Mouse (Mus musculus): ENCODE measurements at regions not wholly inside any gene's neighbourhood (a gene's known extent, or its start where the extent isn't known, plus 50 kb on each side); places are given as distances from the start of the nearest gene placed in this dataset.

GRCm38 (mm10) chr13:84345791-84346511 is 123.9 kb downstream of the Tmem161b start:
- H3K4me1 ChIP-seq (ENCODE audit: control insufficient read depth, insufficient read depth, low read length): no peaks in the 10 kb centered on the region; the same call in none of the 2 replicates
- H3K9ac ChIP-seq (replicated peaks; ENCODE audit: low read length): peak overlapping the region; percentile 13
- peaks cover 23% of the 10 kb centered on the region for H3K27me3 ChIP-seq (ENCODE audit: control insufficient read depth, insufficient read depth, low read length)
- H3K36me3 ChIP-seq (replicated peaks; ENCODE audit: control insufficient read depth, insufficient read depth, low read depth, low read length): no peaks in the 10 kb centered on the region
- DNase-seq (ENCODE audit: low spot score): peak; percentile 39
- 0 out of 2 replicates have a peak overlapping the region, but pooled peaks have one; percentile 20 for H3K27ac ChIP-seq (replicated peaks; ENCODE audit: low read depth, low read length)
- no peaks in the 10 kb centered on the region for H3K9me3 ChIP-seq (replicated peaks; ENCODE audit: control insufficient read depth, low read length)
- no peak overlapping the region for H3K4me3 ChIP-seq (ENCODE audit: low read depth, low read length)
- under 1% methylated on average over 30 of the region's 30 CpGs for WGBS
- no peak for ATAC-seq (replicated peaks; ENCODE audit: insufficient number of reproducible peaks, low FRiP score, low TSS enrichment, low read depth)
- no peak overlapping the region; the same call in 1 of the 2 replicates for H3K4me2 ChIP-seq (ENCODE audit: low read depth, low read length)

- no peaks in the 10 kb centered on the region; the same call in none of the 2 replicates for H3K4me1 ChIP-seq (ENCODE audit: control insufficient read depth, insufficient read depth, low read length)
- WGBS: 8% methylated on average over 2 of the region's 2 CpGs
- no peak overlapping the region for H3K9ac ChIP-seq (replicated peaks; ENCODE audit: low read length)
- H3K27me3 ChIP-seq (ENCODE audit: control insufficient read depth, insufficient read depth, low read length): peaks cover 23% of the 10 kb centered on the region
- no peak overlapping the region for H3K4me3 ChIP-seq (ENCODE audit: low read depth, low read length)
- H3K27ac ChIP-seq (replicated peaks; ENCODE audit: low read depth, low read length): no peak overlapping the region
- ATAC-seq (replicated peaks; ENCODE audit: insufficient number of reproducible peaks, low FRiP score, low TSS enrichment, low read depth): no peak
- DNase-seq (ENCODE audit: low spot score): peak; percentile 12
- no peaks in the 10 kb centered on the region for H3K36me3 ChIP-seq (replicated peaks; ENCODE audit: control insufficient read depth, insufficient read depth, low read depth, low read length)
- H3K4me2 ChIP-seq (ENCODE audit: low read depth, low read length): no peak overlapping the region
- H3K9me3 ChIP-seq (replicated peaks; ENCODE audit: control insufficient read depth, low read length): no peaks in the 10 kb centered on the region
Measured at GRCm38 (mm10) chr13:84346569-84346968, 124.5 kb downstream of the Tmem161b start.

GRCm38 (mm10) chr13:84347181-84347913 is 125.3 kb downstream of the Tmem161b start:
- Histone ChIP-seq H3K9me3 (replicated peaks; ENCODE audit: control insufficient read depth, low read length) (no peaks in the 10 kb centered on the region), H3K36me3 (replicated peaks; ENCODE audit: control insufficient read depth, insufficient read depth, low read depth, low read length) (no peaks in the 10 kb centered on the region), H3K27ac (replicated peaks; ENCODE audit: low read depth, low read length) (no peak overlapping the region), H3K4me3 (ENCODE audit: low read depth, low read length) (peak overlapping the region; percentile 12; the same call in 1 of the 2 replicates), H3K27me3 (ENCODE audit: control insufficient read depth, insufficient read depth, low read length) (peaks cover 23% of the 10 kb centered on the region), H3K9ac (replicated peaks; ENCODE audit: low read length) (no peak overlapping the region), H3K4me2 (ENCODE audit: low read depth, low read length) (peak overlapping the region; percentile 17; the same call in 1 of the 2 replicates), H3K4me1 (ENCODE audit: control insufficient read depth, insufficient read depth, low read length) (no peaks in the 10 kb centered on the region; the same call in none of the 2 replicates)
- no peak for ATAC-seq (replicated peaks; ENCODE audit: insufficient number of reproducible peaks, low FRiP score, low TSS enrichment, low read depth)
- WGBS: under 1% methylated on average over 21 of the region's 21 CpGs
- peak; percentile 12 for DNase-seq (ENCODE audit: low spot score)

GRCm38 (mm10) chr13:84347914-84348700 is 126.0 kb downstream of the Tmem161b start:
- WGBS: under 1% methylated on average over 32 of the region's 34 CpGs

GRCm38 (mm10) chr13:84348701-84348975 is 126.5 kb downstream of the Tmem161b start:
- 0% methylated on average over 9 of the region's 9 CpGs for WGBS
- Histone ChIP-seq H3K4me2 (ENCODE audit: low read depth, low read length) (peak overlapping the region; percentile 68), H3K4me1 (ENCODE audit: control insufficient read depth, insufficient read depth, low read length) (no peaks in the 10 kb centered on the region; the same call in none of the 2 replicates)

More at GRCm38 (mm10) chr13:84347914-84348700, 126.0 kb downstream of the Tmem161b start:
- Histone ChIP-seq H3K4me1 (ENCODE audit: control insufficient read depth, insufficient read depth, low read length) (no peaks in the 10 kb centered on the region; the same call in none of the 2 replicates), H3K9me3 (replicated peaks; ENCODE audit: control insufficient read depth, low read length) (no peaks in the 10 kb centered on the region), H3K36me3 (replicated peaks; ENCODE audit: control insufficient read depth, insufficient read depth, low read depth, low read length) (no peaks in the 10 kb centered on the region), H3K4me3 (ENCODE audit: low read depth, low read length) (peak overlapping the region; percentile 35), H3K27ac (replicated peaks; ENCODE audit: low read depth, low read length) (no peak overlapping the region), H3K27me3 (ENCODE audit: control insufficient read depth, insufficient read depth, low read length) (peaks cover 23% of the 10 kb centered on the region), H3K9ac (replicated peaks; ENCODE audit: low read length) (peak overlapping the region; percentile 43), H3K4me2 (ENCODE audit: low read depth, low read length) (peak overlapping the region; percentile 68)
- ATAC-seq (replicated peaks; ENCODE audit: insufficient number of reproducible peaks, low FRiP score, low TSS enrichment, low read depth) (peak; percentile 98), DNase-seq (ENCODE audit: low spot score) (peak; percentile 97)

GRCm38 (mm10) chr13:84349001-84349720 is 127.1 kb downstream of the Tmem161b start:
- peak overlapping the region; percentile 68 for H3K4me2 ChIP-seq (ENCODE audit: low read depth, low read length)
- peak overlapping the region; percentile 43 for H3K9ac ChIP-seq (replicated peaks; ENCODE audit: low read length)
- H3K27me3 ChIP-seq (ENCODE audit: control insufficient read depth, insufficient read depth, low read length): peaks cover 14% of the 10 kb centered on the region
- ATAC-seq (replicated peaks; ENCODE audit: insufficient number of reproducible peaks, low FRiP score, low TSS enrichment, low read depth) (no peak), DNase-seq (ENCODE audit: low spot score) (peak; percentile 60)
- H3K4me3 ChIP-seq (ENCODE audit: low read depth, low read length): peak overlapping the region; percentile 35
- H3K27ac ChIP-seq (replicated peaks; ENCODE audit: low read depth, low read length): 0 out of 2 replicates have a peak overlapping the region, but pooled peaks have one; percentile 28
- no peaks in the 10 kb centered on the region; the same call in none of the 2 replicates for H3K4me1 ChIP-seq (ENCODE audit: control insufficient read depth, insufficient read depth, low read length)
- H3K36me3 ChIP-seq (replicated peaks; ENCODE audit: control insufficient read depth, insufficient read depth, low read depth, low read length): no peaks in the 10 kb centered on the region
- no peaks in the 10 kb centered on the region for H3K9me3 ChIP-seq (replicated peaks; ENCODE audit: control insufficient read depth, low read length)
- WGBS: under 1% methylated on average over 23 of the region's 23 CpGs

More at GRCm38 (mm10) chr13:84348701-84348975, 126.5 kb downstream of the Tmem161b start:
- Histone ChIP-seq H3K27me3 (ENCODE audit: control insufficient read depth, insufficient read depth, low read length) (peaks cover 19% of the 10 kb centered on the region), H3K36me3 (replicated peaks; ENCODE audit: control insufficient read depth, insufficient read depth, low read depth, low read length) (no peaks in the 10 kb centered on the region), H3K27ac (replicated peaks; ENCODE audit: low read depth, low read length) (no peak overlapping the region), H3K9ac (replicated peaks; ENCODE audit: low read length) (peak overlapping the region; percentile 43), H3K4me3 (ENCODE audit: low read depth, low read length) (peak overlapping the region; percentile 35), H3K9me3 (replicated peaks; ENCODE audit: control insufficient read depth, low read length) (no peaks in the 10 kb centered on the region)
- no peak for DNase-seq (ENCODE audit: low spot score)
- 0 out of 2 replicates have a peak, but pooled peaks have one; percentile 1 for ATAC-seq (replicated peaks; ENCODE audit: insufficient number of reproducible peaks, low FRiP score, low TSS enrichment, low read depth)

- no peak overlapping the region for H3K9ac ChIP-seq (replicated peaks; ENCODE audit: low read length)
- 41% methylated on average over 4 of the region's 4 CpGs for WGBS
Measured at GRCm38 (mm10) chr13:84349721-84350040, 127.6 kb downstream of the Tmem161b start.

More at GRCm38 (mm10) chr13:84349721-84350040, 127.6 kb downstream of the Tmem161b start:
- no peaks in the 10 kb centered on the region for H3K36me3 ChIP-seq (replicated peaks; ENCODE audit: control insufficient read depth, insufficient read depth, low read depth, low read length)
- no peak overlapping the region for H3K4me3 ChIP-seq (ENCODE audit: low read depth, low read length)
- no peak for ATAC-seq (replicated peaks; ENCODE audit: insufficient number of reproducible peaks, low FRiP score, low TSS enrichment, low read depth)
- H3K27ac ChIP-seq (replicated peaks; ENCODE audit: low read depth, low read length): no peak overlapping the region
- peaks cover 11% of the 10 kb centered on the region for H3K27me3 ChIP-seq (ENCODE audit: control insufficient read depth, insufficient read depth, low read length)
- no peak overlapping the region for H3K4me2 ChIP-seq (ENCODE audit: low read depth, low read length)
- H3K9me3 ChIP-seq (replicated peaks; ENCODE audit: control insufficient read depth, low read length): no peaks in the 10 kb centered on the region
- no peaks in the 10 kb centered on the region; the same call in 1 of the 2 replicates for H3K4me1 ChIP-seq (ENCODE audit: control insufficient read depth, insufficient read depth, low read length)
- peak; percentile 1 for DNase-seq (ENCODE audit: low spot score)
